Mouse (Mus musculus): Measurements from ENCODE around the gene Nkx2-3.

Nkx2-3 gene

DNA sequence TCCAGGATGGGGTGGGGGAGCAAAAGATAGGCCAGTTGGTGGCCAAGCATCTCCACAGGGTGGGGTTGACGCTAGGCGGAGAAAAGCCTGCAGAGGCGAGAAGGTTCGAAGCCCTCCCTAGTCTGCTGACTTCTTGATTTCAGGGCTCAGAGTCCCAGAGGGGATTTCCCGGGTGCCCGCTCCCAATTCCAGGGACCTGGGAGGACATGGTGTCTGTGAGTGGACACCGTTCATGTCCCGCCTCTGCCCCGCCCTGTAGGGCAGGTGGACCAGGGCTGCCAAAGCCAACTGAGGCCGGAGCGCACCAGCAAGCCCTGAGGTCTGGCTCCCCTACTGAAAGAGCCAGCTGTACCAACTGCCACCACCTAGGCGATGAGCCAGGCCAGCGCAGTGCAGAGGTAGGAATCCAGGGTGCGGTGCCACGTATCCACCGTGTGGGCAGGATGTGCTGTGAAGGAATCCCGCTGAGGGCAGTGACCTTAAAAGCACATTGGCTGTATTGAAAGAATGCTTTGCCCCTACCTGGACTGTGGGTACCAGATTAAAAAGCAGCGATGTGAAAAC, 7.9 kb downstream of the Nkx2-3 start:
- no peak for DNase-seq

DNA sequence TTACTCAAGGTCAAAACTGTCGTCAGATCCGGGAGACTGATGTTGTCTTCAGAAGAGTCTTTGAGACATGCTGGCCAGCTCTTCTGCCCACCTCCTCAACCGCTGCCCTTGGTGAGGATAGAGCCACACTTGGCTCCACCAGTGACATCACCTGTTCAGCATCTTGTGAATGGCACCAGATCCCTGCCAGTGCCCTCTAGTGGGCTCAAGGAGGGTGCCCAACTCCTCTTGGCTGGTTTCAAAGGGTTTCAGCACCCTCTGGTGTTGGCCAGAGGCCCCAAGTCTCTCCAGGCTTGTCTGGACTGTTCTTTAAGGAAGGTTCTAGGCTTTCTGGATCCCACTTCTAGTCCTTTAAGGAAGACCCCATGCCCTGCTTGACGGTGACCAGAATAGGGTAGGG, 11.8 kb downstream of the Nkx2-3 start:
- DNase-seq, result peak; percentile 62

- peak; percentile 49 for DNase-seq
Observed at GRCm38 (mm10) chr19:43626160-43626559, 14.0 kb downstream of the Nkx2-3 start.

GRCm38 (mm10) chr19:43627345-43627744, 15.2 kb downstream of the Nkx2-3 start:
- DNase-seq, result no peak

- no peak for DNase-seq
Observed at GRCm38 (mm10) chr19:43629088-43629487, 17.0 kb downstream of the Nkx2-3 start.

- DNase-seq, result peak; percentile 90
Observed at GRCm38 (mm10) chr19:43630466-43631251, 18.5 kb downstream of the Nkx2-3 start.

DNA sequence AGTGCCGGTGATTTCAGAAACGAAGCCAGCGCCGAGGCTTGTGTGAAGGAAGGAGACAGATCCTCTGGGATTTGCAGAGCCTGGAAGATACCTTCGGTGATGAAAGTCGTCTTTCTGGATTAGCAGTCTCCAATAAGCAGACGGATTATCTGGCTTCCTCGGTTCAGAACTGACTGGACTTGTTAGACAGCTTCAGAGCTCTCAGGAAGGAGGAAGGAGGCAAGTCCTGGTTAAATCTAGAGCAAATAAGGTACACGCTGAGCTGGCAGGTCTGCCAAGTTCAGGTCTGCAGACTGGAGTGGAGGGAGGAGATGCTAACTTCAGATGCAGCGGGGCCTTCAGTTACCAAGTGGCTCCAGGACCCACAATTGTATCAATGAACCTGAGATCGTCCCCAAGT, 29.7 kb downstream of the Nkx2-3 start:
- DNase-seq, result no peak

DNA sequence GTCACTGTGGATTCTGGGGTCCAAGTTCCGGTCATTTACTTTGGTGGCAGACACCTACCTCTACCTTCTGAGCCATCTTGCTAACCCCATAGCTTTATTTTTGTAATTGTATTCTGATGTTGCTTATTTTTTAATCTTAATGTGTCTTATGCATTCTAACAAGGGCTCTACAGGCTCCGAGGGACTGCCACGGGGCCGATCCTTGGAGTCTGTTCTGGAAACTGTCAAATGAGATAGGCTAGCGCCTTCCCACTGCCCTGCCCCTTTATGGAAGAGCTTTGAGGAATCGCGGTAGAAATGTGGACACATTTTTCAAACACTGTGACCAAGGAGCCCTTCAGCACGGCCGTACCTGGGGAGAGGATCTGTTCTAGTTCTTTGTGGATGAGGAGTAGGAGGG, 30.7 kb downstream of the Nkx2-3 start:
- DNase-seq, result no peak

GRCm38 (mm10) chr19:43645508-43645907, 33.4 kb downstream of the Nkx2-3 start:
- DNase-seq, result no peak

DNA sequence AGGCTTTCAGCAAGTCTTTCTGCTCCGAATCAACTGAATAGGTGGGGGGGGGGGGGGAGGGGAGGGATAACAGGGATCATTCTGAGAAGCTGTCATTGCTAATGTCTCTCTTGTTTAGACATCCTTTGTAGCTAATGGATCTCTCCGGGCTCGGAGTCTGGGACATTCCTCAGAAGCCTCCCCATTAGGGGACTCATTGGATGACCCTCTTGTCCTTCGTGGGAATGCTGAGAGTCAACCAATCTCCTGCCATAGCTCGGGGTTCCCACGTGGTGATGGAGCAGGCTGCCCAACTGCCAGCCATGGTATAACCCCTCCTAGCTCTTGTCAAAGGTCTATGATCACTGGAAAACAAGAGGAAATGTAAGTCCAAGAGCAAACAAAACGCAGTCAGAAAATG, 34.7 kb downstream of the Nkx2-3 start:
- DNase-seq, result no peak

GRCm38 (mm10) chr19:43647261-43647660, 35.1 kb downstream of the Nkx2-3 start:
- no peak for DNase-seq

DNA sequence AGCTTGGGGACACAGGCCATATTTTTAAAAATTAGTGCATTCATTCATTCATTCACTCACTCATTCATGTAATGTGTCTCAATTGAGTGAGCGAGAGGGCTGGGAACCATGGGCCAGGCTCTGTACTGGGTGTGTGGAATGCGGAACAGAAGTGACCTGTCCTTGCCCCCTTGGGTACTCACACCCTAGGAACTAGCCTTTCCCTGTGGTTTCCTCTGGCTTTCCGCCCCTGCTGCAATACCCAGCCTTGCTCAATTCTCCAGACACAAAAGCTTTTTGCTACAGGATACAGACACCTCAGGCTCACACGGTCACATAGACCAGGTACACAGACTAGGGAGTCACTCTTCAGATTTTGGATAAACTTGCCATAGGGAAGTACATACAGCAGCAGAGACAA, 36.2 kb downstream of the Nkx2-3 start:
- no peak for DNase-seq

- no peak for DNase-seq
Observed at GRCm38 (mm10) chr19:43651241-43651785, 39.2 kb downstream of the Nkx2-3 start.

DNA sequence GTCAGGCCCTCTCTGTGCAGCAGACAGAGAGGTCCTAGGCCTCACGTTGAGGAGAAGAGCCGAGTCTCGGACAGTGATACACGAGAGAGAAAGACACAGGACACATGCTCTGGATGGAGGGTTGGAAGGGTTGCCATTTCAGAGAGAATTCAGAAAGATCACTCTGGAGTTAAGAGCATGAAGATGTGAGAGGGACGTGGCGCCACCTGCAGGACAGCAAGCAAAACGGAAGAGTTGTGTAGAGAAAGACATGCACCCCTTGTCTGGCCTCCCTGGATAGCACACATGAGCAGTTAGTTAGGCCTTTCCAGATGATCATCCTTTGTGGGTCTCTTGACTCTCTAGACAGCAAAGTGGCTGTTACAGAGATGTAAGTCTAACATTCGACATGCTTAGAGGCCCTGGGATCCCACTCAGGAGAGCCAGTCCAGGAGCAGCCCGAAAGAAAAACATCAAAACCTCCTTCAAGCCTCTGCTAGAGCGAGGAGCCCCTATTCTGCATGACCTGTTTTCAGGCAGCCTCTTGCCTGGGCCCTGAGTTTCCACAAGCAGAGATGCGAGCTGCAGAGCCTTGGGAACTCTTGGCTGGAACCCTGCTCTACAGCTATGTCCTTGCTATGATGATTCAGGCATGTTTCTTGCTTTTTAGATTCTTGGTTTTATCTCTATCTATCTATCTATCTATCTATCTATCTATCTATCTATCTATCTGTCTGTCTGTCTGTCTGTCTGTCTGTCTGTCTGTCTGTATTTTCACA, 43.8 kb downstream of the Nkx2-3 start:
- DNase-seq, result peak; percentile 79

DNA sequence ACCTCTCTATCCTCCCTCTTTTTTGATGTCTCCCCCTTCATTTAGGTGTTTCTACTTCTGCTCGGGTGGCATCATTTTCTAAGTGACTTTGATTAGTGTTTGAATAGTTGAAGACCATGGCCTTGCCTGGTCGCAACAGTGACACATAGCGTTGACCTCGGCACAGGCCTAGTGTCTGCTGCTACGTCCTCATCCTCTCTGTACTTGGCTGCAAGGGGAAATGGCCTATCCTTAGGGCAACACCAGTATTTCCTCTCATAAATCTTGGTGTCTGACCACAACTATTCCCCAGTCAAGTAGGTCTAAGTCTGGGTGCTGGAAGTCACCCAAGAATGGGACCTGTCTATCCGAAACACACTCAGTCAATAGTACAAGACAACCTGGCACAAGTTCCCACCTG, 47.5 kb downstream of the Nkx2-3 start:
- no peak for DNase-seq

GRCm38 (mm10) chr19:43660774-43661173, 48.6 kb downstream of the Nkx2-3 start:
- no peak for DNase-seq

GRCm38 (mm10) chr19:43662176-43662967, 50.2 kb downstream of the Nkx2-3 start:
- DNase-seq, result peak; percentile 72

- DNase-seq, result no peak
Observed at GRCm38 (mm10) chr19:43663471-43663870, 51.3 kb downstream of the Nkx2-3 start.

Data from embryo, embryonic 11 days (tissue).